Mouse (Mus musculus): ENCODE measurements around the gene Npas2.

- TF ChIP-seq CTCF (IDR thresholded peaks at IDR 0.05; ENCODE audit: insufficient read depth, low read depth, low read length): no peak
- TF ChIP-seq POLR2A (IDR thresholded peaks at IDR 0.05; ENCODE audit: insufficient read depth, low read depth, low read length): no peak
Measured at GRCm38 (mm10) chr1:39163077-39163476, 30.5 kb upstream of the Npas2 start.
